Mouse (Mus musculus) stomach, embryonic 15.5 days (tissue): ENCODE data around the gene Ankrd63. TPM values are rescaled to one million over a fixed set of nuclear protein-coding genes. Genes with fewer than 3 reads are reported as not detected.
A peak's percentile ranks its signal among the peaks of the same experiment; 100 is the strongest.

Source experiments
- ATAC-seq: fragments of 200-750 bp; cut with Nextera tagmentation; 2 replicates; pipeline ENCODE4 v1.8.0; 2017; ENCODE audit warnings: low read depth, moderate number of reproducible peaks, moderate TSS enrichment; ENCODE audit not compliant: insufficient read depth, low FRiP score
- H3K27ac ChIP-seq: fragments of 300-500 bp; sonication (generic); 2 replicates; pipeline ENCODE4 v1.5.1; 2015; ENCODE audit warnings: mild to moderate bottlenecking, inconsistent platforms
- H3K27me3 ChIP-seq: fragments of 300-500 bp; sonication (generic); replicated peaks from 2 replicates; pipeline ENCODE4 v1.6.1; 2015; ENCODE audit warnings: inconsistent platforms
- H3K36me3 ChIP-seq: fragments of 300-500 bp; sonication (generic); 2 replicates; pipeline ENCODE4 v1.6.1; 2015; ENCODE audit warnings: inconsistent platforms
- H3K4me1 ChIP-seq: fragments of 300-500 bp; sonication (generic); 2 replicates; pipeline ENCODE4 v1.6.1; 2015; ENCODE audit warnings: inconsistent platforms
- H3K4me2 ChIP-seq: fragments of 300-500 bp; sonication (generic); 2 replicates; pipeline ENCODE4 v1.6.1; 2015; ENCODE audit warnings: mild to moderate bottlenecking, inconsistent platforms
- H3K4me3 ChIP-seq: fragments of 300-500 bp; sonication (generic); replicated peaks from 2 replicates; pipeline ENCODE4 v1.5.1; 2015; ENCODE audit warnings: inconsistent platforms
- H3K9ac ChIP-seq: fragments of 300-500 bp; sonication (generic); 2 replicates; pipeline ENCODE4 v1.6.1; 2015; ENCODE audit warnings: inconsistent platforms
- H3K9me3 ChIP-seq: fragments of 300-500 bp; sonication (generic); 2 replicates; pipeline ENCODE4 v1.6.1; 2016; ENCODE audit warnings: inconsistent platforms
- WGBS: fragments of 180-500 bp; shearing (Covaris S2); methylation state at CpG from one replicate; pipeline ENCODE4 v1.1.7; 2015; 5-methylcytosine and 5-hydroxymethylcytosine counted together
- polyA plus RNA-seq: library from polyadenylated mRNA; unstranded; fragments of >200 nt; fragmentation: Nextera tagmentation; extraction: Ambion mirVana; gene quantifications from 2 replicates; pipeline ENCODE4 v1.2.1, GENCODE M21; 2015

The Ankrd63 gene
- 0.04 and 0.08 TPM in 2 replicates for polyA plus RNA-seq

- WGBS: 2% methylated on average over 50 of the region's 50 CpGs
- Histone ChIP-seq H3K9me3 (no peaks in the 10 kb centered on the region), H3K4me1 (peaks cover 32% of the 10 kb centered on the region), H3K4me3 (peak within 1 kb of the TSS; percentile 47), H3K27me3 (peaks cover 84% of the 10 kb centered on the region), H3K27ac (no peak within 1 kb of the TSS), H3K9ac (no peak within 1 kb of the TSS), H3K36me3 (no peaks in the 10 kb centered on the region), H3K4me2 (peak within 1 kb of the TSS; percentile 92)
- no peak for ATAC-seq
Measured at GRCm38 (mm10) chr2:118703913-118704730, at the start of gene Ankrd63. Ankrd63 (minus strand) TSS chr2:118703963.

DNA sequence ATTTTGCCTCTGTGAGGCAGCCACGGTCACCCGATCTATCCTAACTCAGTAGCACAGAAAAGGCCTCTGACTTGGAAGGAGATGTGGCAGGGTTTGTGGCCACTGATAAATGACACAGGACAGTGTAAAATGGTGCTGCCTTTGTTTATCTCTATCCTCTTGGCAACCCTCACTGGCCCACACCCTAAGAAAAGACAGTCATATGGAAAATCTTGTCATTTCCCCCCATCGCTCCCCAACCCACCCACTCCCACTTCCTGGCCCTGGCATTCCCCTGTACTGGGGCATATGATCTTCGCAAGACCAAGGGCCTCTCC lies 49.0 kb upstream of the Ankrd63 start:
- Histone ChIP-seq H3K4me3 (no peak overlapping the region), H3K27me3 (no peaks in the 10 kb centered on the region), H3K4me1 (0 out of 2 replicates have a peak, but pooled peaks cover 4% of the 10 kb centered on the region), H3K27ac (peak overlapping the region; percentile 65), H3K9ac (no peak overlapping the region), H3K4me2 (no peak overlapping the region), H3K36me3 (no peaks in the 10 kb centered on the region), H3K9me3 (no peaks in the 10 kb centered on the region)
- WGBS: 61% methylated on average over 4 of the region's 4 CpGs
- no peak for ATAC-seq

GRCm38 (mm10) chr2:118751896-118752791 lies 48.4 kb upstream of the Ankrd63 start:
- no peak overlapping the region for H3K4me2 ChIP-seq
- H3K9me3 ChIP-seq: no peaks in the 10 kb centered on the region
- H3K4me3 ChIP-seq: no peak overlapping the region
- no peaks in the 10 kb centered on the region for H3K27me3 ChIP-seq
- H3K36me3 ChIP-seq: no peaks in the 10 kb centered on the region
- no peak overlapping the region for H3K9ac ChIP-seq
- 54% methylated on average over 16 of the region's 16 CpGs for WGBS
- H3K27ac ChIP-seq: peak overlapping the region; percentile 65
- 0 out of 2 replicates have a peak, but pooled peaks cover 8% of the 10 kb centered on the region for H3K4me1 ChIP-seq
- ATAC-seq: no peak

DNA sequence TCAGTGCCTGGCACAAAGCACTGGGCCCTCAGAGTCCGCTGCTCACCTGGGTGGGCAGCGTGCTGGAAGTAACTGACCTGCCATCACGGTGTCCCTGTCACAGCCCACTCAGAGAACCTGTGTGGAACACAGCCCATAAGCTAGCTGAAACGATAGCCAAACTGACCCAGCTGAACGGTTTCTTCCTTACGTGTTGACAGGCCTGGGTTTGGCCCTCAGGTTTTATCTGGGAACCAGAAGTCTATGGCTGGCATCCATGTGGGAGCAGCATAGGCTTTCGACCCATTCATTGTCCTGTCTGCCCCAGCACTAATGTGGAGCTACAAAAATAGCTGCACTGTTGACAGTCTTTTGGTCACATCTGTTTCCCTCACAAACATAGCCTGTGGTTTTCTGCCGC lies 46.7 kb upstream of the Ankrd63 start:
- ATAC-seq: no peak
- Histone ChIP-seq H3K4me2 (no peak overlapping the region), H3K27me3 (no peaks in the 10 kb centered on the region), H3K9me3 (no peaks in the 10 kb centered on the region), H3K9ac (no peak overlapping the region), H3K4me1 (0 out of 2 replicates have a peak, but pooled peaks cover 15% of the 10 kb centered on the region), H3K27ac (peak overlapping the region; percentile 26; the same call in 1 of the 2 replicates), H3K36me3 (no peaks in the 10 kb centered on the region), H3K4me3 (no peak overlapping the region)
- WGBS: 79% methylated on average over 8 of the region's 8 CpGs

GRCm38 (mm10) chr2:118749341-118749884 lies 45.6 kb upstream of the Ankrd63 start:
- whole genome bisulfite sequencing: 49% methylated on average over 10 of the region's 10 CpGs
- peak; percentile 32; the same call in 1 of the 2 replicates for ATAC-seq
- no peak overlapping the region for H3K4me3 ChIP-seq
- H3K9ac ChIP-seq: no peak overlapping the region
- H3K27ac ChIP-seq: peak overlapping the region; percentile 77
- H3K4me2 ChIP-seq: peak overlapping the region; percentile 6; the same call in 1 of the 2 replicates
- peaks cover 24% of the 10 kb centered on the region; the same call in 1 of the 2 replicates for H3K4me1 ChIP-seq
- 0 out of 2 replicates have a peak, but pooled peaks cover 5% of the 10 kb centered on the region for H3K27me3 ChIP-seq
- no peaks in the 10 kb centered on the region for H3K9me3 ChIP-seq
- H3K36me3 ChIP-seq: no peaks in the 10 kb centered on the region

GRCm38 (mm10) chr2:118747301-118747960 lies 43.7 kb upstream of the Ankrd63 start:
- Histone ChIP-seq H3K27ac (no peak overlapping the region), H3K4me2 (peak overlapping the region; percentile 96), H3K9ac (no peak overlapping the region), H3K9me3 (no peaks in the 10 kb centered on the region), H3K4me1 (peaks cover 26% of the 10 kb centered on the region; the same call in 1 of the 2 replicates), H3K27me3 (peaks cover 11% of the 10 kb centered on the region; the same call in 1 of the 2 replicates), H3K4me3 (peak overlapping the region; percentile 91), H3K36me3 (no peaks in the 10 kb centered on the region)
- no peak for ATAC-seq
- WGBS: 30% methylated on average over 10 of the region's 10 CpGs

GRCm38 (mm10) chr2:118745915-118746901 lies 42.4 kb upstream of the Ankrd63 start:
- peak; percentile 28 for ATAC-seq
- Histone ChIP-seq H3K27ac (peak overlapping the region; percentile 26; the same call in 1 of the 2 replicates), H3K4me3 (peak overlapping the region; percentile 91), H3K27me3 (peaks cover 17% of the 10 kb centered on the region; the same call in 1 of the 2 replicates), H3K4me2 (peak overlapping the region; percentile 96), H3K4me1 (peaks cover 26% of the 10 kb centered on the region; the same call in 1 of the 2 replicates), H3K9ac (peak overlapping the region; percentile 86), H3K36me3 (no peaks in the 10 kb centered on the region), H3K9me3 (no peaks in the 10 kb centered on the region)
- under 1% methylated on average over 90 of the region's 113 CpGs for WGBS

GRCm38 (mm10) chr2:118745232-118745884 lies 41.6 kb upstream of the Ankrd63 start, which contains the start of gene Inafm2:
Inafm2 (plus strand) TSS chr2:118745758.
- Histone ChIP-seq H3K27me3 (peaks cover 17% of the 10 kb centered on the region; the same call in 1 of the 2 replicates), H3K9me3 (no peaks in the 10 kb centered on the region), H3K4me2 (peak within 1 kb of the TSS; percentile 96), H3K9ac (peak within 1 kb of the TSS; percentile 86), H3K4me1 (peaks cover 26% of the 10 kb centered on the region; the same call in 1 of the 2 replicates), H3K27ac (peak within 1 kb of the TSS; percentile 26; the same call in 1 of the 2 replicates), H3K36me3 (no peaks in the 10 kb centered on the region), H3K4me3 (peak within 1 kb of the TSS; percentile 91)
- WGBS: 1% methylated on average over 44 of the region's 57 CpGs
- peak; percentile 91 for ATAC-seq

- WGBS: 15% methylated on average over 7 of the region's 7 CpGs
- H3K4me3 ChIP-seq: peak overlapping the region; percentile 91; the same call in 1 of the 2 replicates
- H3K4me2 ChIP-seq: peak overlapping the region; percentile 96
Measured at GRCm38 (mm10) chr2:118744621-118745020, 40.9 kb upstream of the Ankrd63 start.

More at GRCm38 (mm10) chr2:118744621-118745020, 40.9 kb upstream of the Ankrd63 start:
- peaks cover 17% of the 10 kb centered on the region; the same call in 1 of the 2 replicates for H3K27me3 ChIP-seq
- peaks cover 26% of the 10 kb centered on the region; the same call in 1 of the 2 replicates for H3K4me1 ChIP-seq
- no peaks in the 10 kb centered on the region for H3K9me3 ChIP-seq
- H3K27ac ChIP-seq: no peak overlapping the region
- H3K9ac ChIP-seq: no peak overlapping the region
- no peak for ATAC-seq
- no peaks in the 10 kb centered on the region for H3K36me3 ChIP-seq
